Mouse (Mus musculus): Measurements from ENCODE around the gene Snx27.

Snx27 gene

DNA sequence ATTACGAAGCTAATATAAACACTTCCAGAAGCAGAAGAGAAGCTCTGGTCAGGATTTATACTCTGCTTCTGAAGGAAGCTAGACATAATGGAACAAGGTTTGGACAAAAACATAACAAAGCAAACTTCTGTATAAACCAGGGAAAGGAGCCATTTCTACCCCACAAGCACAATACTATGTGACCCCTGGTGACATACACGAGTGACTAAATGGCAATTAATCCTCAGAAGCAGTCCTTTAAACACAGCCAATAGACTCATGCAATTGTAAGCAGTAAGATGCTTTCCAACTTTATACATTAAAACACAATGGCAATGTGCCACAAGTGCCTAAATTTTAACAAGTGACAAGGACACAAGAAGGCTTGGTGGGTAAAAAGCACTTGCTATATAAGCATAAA, 15.3 kb downstream of the Snx27 start:
- no peak for DNase-seq (ENCODE audit: low read depth, low spot score)

DNA sequence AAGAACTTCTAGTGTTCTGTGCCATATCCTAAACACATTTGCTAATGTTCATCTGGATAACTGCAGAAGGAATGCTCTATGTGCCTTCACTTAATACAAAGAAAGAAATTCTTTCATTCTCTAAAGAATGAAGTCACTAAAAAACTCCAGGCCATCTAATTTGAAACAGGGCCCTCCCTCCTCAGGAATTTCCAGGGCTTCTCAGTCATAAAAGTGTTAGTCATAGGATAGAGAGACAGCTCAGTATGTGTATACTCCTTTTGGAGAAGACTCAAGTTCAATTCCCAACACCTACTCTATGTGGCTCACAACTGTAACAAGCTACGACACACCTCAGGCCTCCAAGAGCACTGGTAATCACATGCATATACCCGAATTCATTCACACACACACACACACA, 17.0 kb downstream of the Snx27 start:
- DNase-seq (ENCODE audit: low read depth, low spot score), result no peak

DNA sequence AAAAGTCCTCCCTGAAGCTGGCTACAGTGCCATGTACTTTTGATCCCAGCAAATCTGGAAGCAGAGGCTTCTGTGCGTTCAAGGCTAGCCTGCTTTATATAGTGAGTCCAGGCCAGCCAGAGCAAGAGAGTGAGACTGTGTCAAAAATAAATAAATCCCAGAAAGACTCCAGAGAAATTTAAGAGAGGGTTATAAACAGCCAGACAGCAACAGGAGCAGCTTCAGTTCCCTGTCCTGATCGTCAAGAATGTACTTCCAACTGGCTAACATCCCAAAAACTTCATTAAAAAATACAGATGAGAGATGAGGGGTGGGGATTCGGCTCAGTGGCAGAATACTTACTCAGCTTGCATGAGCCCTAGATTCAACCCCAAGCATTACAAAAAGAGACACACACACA, 17.4 kb downstream of the Snx27 start:
- DNase-seq (ENCODE audit: low read depth, low spot score), result no peak

DNA sequence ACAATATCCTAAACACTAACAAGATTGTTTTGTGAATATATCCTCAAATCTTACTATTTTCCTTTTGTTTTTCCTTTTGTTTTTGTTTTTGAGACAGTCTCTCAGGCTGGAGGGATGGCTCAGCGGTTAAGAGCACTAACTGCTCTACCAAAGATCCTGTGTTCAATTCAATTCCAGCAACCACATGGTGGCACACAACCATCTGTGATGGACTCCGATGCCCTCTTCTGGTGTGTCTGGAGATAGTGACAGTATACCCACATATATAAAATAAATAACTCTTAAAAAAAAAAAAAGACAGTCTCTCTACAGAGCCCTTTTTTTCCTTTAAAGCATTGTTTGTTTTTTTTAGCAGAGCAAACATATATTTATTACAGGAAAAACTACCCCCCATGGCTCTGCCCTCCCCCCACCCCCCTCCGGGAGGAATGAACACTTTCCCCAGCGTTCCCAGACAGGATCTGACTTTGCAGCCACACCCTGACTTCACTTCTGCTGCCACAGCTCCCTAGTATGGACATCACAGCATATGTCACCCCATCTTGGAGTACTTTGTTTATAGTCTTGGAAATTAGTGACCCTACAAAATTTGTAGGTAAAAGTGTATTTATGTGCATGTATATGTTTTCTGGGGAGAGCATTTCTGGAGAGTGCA, 18.0 kb downstream of the Snx27 start:
- DNase-seq (ENCODE audit: low read depth, low spot score), result no peak

DNA sequence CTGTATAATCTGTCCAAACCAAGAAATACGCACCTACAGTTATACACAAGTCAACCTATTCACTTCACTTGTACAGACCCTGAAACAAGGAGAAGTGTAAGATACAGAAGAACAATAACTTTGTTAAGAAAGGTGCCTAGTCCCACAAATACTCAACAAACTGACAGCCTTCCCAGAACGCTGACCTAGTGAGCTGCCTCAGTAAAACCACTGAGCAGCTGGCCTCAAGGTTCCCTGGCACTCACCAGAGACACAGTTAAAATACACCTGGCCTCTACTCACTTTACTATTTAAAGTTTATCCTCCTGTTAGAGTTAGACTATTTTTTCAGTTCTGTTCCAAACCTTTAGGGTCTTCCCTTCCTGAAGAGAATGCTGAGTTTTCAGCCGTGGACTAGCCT, 19.4 kb downstream of the Snx27 start:
- DNase-seq (ENCODE audit: low read depth, low spot score), result no peak

DNA sequence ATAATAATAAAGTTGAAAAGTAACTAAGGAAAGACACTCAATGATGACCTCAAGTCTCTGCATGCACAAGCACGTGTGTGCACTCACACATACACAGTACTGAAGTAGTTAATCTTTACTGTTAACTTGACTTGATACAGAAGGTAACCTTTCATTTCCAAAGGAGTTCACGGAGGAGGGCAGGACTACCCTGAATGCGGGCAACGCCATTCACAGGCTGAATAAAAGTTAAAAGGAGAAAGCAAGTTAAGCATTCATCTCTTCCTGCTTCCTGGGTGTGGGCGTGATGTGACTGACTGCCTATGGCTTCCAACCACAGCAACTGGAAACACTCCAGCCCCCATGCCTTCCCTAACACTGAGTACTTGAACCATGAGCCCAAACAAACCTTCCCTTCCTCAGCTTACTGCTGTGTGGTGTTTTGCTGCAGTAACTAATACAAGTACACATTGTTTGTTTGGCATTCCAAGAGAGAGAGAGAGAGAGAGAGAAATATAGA, 22.5 kb downstream of the Snx27 start:
- no peak for DNase-seq (ENCODE audit: low read depth, low spot score)

DNA sequence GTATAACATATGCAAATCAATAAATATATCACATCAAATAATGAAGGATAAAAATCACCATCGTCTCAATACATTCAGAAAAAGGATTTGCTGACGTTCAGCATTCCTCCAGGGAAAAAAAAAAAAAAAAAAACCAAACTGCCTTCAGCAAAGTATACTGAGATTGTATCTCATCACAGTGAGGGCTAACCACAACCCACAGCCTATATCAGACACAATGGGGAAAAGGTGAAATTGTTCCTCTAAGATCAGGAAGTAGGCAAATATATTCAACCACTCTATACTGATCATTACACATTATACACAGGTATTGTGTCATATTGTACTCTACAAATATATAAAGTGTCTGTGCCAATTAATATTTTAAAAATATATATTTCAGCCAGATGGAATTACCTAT, 33.5 kb downstream of the Snx27 start:
- DNase-seq (ENCODE audit: low read depth, low spot score), result no peak

DNA sequence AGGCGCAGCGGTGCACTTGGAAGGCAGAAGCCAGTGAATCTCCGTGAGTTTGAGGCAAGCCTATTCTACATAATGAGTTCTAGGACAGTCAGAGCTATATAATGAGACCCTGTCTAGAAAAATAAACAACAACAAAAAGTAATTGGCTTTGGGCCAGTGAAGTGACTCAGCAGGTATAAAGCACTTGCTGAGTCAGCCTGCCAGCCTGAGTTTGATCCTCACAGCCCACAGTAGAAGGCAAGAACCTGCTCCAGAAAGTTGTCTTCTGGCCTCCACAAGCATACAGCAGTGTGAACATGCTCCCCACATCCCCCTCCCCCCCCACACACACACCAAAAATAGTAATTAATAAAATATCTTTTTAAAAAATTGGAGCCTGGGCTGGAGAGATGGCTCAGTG, 45.3 kb downstream of the Snx27 start:
- DNase-seq (ENCODE audit: low read depth, low spot score), result no peak

DNA sequence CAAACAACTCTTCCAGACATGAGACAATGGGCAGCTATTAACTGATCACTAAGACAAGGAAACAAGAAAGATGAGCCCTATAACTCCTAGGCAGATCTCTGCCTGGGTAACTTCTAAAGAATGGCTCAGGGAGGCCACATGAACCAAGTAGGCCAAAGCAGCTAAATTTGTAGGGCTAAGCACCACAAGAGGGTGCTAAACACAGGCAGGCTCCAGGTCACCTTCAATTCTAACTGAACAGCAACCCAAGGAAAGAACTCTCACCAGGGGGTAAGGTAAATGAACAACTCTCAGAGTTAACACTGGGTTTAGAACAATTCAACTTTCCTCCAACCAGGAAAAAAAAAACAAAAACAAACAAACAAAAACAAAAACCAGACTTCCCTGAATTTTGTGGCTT, 48.5 kb downstream of the Snx27 start:
- no peak for DNase-seq (ENCODE audit: low read depth, low spot score)

DNA sequence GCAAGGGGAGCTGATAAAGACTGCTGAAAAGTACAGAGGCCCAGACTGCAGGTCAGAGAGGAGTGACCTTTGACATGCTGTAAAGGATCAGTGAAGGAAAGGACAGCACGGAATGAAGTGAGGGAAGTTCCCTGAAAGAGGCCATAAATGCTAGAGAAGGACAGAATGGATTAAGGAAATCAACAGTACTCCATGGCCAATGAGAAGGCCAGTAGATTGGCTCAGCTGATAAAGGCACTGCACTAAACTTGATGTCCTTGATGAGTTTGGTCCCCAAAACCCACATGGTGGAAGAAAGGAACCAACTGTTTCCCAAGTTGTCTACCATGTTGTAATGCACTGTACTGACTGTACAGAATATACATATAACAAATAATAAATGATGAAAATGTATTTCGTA, 55.8 kb downstream of the Snx27 start:
- no peak for DNase-seq (ENCODE audit: low read depth, low spot score)

DNA sequence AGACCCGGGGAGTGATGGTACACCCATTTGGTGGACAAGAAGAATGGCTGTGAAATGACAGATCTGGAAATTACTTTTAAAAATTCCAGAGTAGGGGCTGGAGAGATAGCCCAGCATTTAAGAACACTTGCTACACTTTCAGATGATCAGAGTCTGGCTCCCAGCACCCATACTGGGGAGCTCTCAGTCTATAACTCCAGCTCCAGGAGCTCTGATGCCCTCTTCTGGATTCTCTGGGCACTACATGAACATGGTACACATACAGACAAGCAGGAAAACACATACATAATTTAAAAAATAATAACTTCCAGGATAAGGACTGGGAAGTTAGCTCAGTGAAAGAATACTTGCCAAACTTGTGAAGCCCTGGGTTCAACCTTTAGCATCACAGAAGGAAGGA, 75.9 kb downstream of the Snx27 start:
- no peak for DNase-seq (ENCODE audit: low read depth, low spot score)

DNA sequence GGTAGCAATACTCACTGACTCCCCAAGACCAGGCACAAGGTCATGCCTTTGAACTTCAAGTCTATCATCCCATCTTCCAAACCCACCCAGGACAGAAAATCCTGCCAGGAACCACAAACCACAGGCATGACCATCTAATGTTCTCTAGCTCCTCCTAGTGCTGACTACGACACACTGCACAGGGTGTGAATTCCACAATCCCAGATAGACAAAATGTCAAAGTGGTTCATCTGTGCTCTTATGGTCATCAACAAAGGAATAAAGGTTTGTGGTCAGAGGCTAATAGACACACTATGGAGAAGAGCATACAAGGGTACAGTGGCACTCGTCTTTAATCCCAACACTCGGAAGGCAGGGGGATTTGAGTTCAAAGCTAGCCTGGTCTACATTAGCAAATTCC, 80.3 kb downstream of the Snx27 start:
- no peak for DNase-seq (ENCODE audit: low read depth, low spot score)

DNA sequence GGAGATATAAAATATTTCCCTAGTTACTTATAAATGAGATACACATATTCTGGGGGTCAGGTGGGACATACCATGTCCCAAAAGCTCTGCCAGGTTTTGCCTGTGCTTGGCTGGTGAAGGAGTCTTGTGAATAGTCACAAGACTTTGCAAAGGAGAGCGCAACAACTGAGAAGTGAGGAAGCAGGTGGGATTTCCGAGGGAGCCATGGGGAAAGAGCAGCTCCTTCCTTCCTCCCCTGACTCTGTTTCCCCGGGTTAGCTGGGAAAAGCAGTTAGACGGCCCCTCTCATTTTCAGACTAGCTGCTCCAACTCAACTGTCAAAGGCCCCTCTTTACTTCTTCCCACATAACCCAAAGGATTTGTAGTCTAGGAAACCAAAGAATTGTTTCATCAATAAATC, 85.4 kb downstream of the Snx27 start:
- DNase-seq (ENCODE audit: low read depth, low spot score), result no peak

DNA sequence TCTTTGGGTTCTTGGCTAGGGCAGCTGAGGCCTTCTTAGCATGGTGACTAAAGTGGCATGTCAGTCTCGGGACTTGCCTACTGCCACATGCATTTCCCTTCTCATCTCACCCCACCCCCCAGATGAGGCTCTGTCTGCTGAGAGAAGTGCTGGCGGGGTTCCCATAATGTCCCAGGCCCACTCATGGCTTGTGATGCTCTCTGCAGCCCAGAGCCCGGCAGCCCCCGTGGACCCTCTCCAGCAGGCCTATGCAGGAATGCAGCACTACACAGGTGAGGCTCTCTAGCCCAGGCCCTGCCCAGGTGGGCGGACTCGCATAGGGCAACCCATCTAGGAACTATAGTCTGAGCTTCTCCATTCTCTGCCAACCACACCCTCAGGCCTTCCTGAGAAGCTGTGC, 94.9 kb downstream of the Snx27 start:
- DNase-seq (ENCODE audit: low read depth, low spot score), result no peak

DNA sequence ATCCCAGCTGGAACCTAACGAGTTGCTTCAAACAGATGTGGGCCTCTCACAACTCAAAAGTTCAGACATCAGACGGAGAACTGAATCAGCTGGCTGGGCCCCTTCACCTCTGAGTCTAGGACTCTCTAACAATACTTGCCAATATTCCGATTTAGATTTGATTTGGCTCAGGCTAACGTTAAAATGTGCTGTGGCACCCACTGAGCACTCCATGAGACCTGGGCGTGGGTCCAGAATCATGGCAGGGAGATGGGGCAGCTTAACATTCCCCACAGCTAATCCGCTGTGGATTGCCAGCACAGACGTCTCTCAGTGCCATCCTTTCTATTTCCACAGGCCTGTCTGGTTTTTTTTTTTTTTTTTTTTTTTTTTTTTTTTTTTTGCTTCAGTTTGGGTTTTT, 96.6 kb downstream of the Snx27 start:
- no peak for DNase-seq (ENCODE audit: low read depth, low spot score)

DNA sequence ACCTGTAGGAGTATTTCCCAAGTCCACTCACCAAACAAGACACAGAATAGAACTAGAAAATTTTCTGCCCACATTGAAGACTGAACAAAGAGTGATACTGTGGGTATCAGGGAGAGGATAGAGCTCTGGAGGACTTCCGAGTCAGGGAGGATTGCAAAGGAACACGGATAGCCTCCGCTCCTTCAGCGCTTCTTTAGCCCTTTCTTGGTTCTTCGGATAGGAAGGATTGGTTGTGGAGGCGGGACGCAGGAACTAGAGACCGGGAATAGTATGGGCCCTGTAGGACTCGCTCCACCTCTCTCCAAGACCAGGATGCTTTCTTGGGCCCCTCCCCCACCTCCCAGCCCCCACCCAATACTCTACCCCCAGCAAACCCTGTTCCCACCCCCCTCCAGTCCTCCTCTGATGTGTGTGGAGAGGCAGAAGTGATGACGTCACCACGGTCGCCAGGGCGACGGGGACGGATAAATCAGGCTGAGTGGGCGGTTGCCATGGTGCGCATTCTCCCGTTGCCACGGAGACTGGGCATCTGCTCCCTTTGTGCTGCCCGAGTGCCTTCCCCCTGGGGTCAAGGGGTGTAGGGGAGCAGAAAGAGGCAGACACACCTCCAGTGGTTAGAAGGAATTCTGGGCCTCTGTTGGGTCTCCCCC, 98.6 kb downstream of the Snx27 start:
- DNase-seq (ENCODE audit: low read depth, low spot score), result peak; percentile 68

DNA sequence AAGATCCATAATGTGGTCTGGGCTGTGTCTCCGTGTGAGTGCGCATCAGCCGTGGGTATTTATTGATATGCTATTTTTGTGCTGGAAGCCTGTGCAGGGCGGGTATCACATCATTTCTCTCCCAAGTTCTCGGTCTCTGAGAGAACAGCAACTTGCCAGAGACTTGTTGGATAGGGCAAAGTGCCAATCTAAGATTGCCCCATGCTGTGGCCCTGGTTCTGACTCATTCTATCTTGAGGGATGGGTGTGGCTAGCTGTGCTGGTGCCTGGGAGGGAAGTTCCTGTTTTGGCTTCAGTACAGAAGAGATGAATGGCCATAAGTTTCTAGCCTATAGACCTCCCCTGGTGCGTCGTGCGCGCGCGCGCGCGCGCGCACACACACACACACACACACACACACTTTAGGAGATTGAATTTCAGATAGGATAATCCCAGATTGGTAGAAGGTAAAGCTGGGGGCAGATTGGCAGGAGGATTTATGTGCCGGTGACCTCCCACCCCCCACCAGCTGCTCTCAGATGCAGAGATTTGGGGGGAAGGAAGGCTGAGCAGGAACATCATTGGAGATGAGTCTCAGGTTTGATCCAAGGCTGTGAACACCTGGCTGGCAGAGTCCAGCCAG, 99.6 kb downstream of the Snx27 start:
- peak; percentile 61 for DNase-seq (ENCODE audit: low read depth, low spot score)

DNA sequence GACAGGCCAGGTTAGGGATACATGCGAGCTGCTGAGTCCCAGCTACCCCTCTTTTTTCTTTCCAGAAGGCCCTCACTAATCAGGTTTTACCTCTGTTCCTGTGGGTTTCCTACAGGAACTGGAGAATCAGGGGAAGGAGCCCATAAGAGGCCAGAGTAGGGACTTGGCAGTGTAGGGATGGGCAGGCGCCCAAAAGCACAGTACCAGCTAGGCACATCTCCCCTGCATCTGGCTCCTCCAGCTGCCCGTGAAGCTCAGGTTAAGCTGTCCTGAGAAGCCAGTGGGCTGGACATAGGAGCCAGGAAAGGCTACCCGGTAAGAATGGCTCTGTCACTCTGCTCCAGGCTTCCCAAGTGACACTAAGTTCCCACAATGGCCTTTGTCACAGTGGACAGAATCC, 101.1 kb downstream of the Snx27 start:
- DNase-seq (ENCODE audit: low read depth, low spot score), result no peak

DNA sequence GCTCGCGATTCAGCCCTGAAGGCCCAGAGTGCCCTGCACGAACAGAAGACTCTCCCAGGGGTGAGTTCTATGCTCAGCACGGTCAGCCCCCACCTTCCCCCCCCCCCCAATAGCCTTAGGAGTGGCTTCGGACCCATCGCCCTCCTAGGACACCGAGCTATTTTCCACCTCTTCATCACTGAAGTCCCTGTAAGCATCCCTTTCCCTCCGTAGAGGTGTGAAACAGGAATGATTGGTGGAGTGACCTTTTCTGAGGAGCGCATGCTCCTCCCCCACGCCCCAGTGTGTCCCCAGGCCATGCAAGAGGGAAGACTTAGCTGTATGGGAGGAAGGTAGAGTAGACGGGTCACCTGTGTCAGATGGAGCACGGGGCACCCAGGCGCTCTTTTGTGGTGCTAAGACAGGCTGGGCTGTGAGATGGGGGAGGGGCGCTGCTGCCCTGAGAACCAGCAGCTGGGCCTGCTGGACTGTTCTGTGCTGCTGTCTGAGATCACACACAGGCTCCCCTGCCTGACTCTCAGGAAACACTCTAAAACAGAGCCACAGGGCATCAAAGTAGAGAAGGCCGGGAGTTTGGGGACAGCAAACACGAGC, 102.1 kb downstream of the Snx27 start, which contains the start of gene Riiad1:
Riiad1 (minus strand) TSS at position 51 of the 594 bp plus-strand sequence.
- DNase-seq (ENCODE audit: low read depth, low spot score), result no peak

DNA sequence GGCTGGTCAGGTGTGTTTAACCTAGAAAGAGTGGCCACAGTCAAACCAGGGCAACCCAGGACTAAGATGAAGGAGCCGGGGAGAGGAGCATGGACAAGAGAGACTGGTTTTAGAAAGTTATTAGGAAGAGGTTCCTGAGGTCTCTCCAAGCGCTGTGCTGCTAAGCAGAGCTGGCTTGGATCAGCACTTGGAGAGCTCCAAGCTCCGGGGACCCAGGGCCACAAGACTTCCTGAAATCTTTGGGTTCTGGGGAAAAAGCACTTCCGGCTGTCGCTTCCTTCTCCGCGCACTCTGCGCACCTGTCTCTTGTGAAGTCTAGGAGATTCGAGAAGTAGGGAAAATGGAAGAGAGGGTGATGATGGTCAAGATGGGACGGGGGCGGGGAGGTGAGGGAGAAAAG, 103.0 kb downstream of the Snx27 start:
- DNase-seq (ENCODE audit: low read depth, low spot score), result no peak

DNA sequence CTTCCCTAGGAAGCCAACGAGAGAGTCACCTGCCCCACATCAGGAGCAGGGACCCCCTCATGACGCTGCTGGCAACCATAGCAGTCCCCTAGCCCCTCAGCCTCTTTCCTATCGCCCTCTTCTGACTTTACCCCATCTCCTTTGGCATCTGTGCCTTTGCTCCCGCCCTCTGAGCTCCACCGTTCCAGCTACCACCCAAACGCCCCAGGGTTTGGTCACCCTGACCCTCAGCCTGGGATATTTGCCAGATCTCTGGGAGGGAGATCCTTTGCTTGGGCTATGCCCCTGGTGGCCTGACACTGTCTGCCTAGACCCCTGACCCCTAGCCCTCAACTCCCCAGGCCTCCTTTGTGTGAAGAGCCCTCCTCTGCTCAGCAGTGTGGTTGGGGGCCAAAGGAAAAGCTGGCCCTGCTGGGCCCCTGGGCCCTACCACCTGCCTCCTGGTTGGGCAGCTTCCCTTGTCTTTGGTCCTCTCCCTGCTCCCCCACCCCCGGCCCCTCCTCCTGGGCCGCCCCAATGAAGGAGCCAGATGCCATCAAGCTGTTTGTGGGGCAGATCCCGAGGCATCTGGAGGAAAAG, 103.8 kb downstream of the Snx27 start:
- no peak for DNase-seq (ENCODE audit: low read depth, low spot score)

DNA sequence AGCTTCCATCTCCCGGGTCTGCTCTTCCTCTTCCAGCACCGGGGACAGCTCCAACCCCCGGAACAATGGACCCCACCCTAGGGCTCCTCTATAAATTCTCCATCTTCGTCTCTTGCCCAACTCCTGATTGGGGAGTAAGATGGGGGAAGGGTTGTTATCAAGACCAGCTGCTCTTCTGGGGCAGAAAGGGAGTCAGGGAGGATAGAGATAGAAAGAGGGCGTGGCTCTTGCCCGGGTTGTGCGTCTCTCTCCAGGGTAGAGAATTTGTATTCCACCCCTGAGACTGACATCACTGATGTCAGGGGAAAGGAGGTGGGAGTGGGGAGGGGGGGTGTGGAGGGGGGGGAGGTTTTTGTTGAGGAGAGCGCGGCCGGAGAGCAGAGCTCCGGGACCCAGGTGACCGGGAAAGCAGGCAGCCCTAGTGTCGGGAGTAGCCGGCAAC, 104.5 kb downstream of the Snx27 start, which contains the start of gene Celf3:
Celf3 (plus strand) TSS at position 315 of the 442 bp plus-strand sequence.
- DNase-seq (ENCODE audit: low read depth, low spot score), result peak; percentile 81
